Mouse (Mus musculus) liver, postnatal 0 days (tissue): ENCODE measurements around the gene Ppfibp1.

Experiments
- CTCF ChIP-seq: sonication (generic); IDR thresholded peaks from 2 replicates; pipeline ENCODE4 v1.5.1; 2016; ENCODE audit warnings: antibody characterized with exemption, low read depth
- EP300 ChIP-seq: IDR thresholded peaks from 2 replicates; pipeline ENCODE4 v1.6.1; 2016; ENCODE audit warnings: antibody characterized with exemption, low read depth, mild to moderate bottlenecking

DNA sequence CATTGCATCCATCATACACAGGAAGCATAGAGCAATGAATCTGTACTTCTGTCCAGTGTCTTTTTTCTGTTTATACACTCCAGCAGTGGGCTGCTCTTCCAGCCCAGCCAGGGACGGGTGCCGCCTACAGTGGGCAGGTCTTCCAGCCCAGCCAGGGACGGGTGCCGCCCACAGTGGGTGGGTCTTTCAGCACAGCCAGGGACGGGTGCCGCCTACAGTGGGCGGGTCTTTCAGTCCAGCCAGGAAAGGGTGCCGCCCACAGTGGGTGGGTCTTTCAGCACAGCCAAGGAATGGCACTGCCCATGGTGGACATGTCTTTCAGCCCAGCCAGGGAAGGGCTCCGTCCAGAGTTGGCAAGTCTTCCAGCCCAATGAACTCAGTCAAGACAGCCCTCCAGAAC, 33.1 kb upstream of the Ppfibp1 start:
- TF ChIP-seq EP300 (no peak), CTCF (no peak)
